Mouse (Mus musculus): Measurements from ENCODE around the gene Spint5. TPM values are rescaled to one million over a fixed set of nuclear protein-coding genes. Genes with fewer than 3 reads are reported as not detected.

Spint5 gene
- total and polyA plus RNA-seq, 3 experiments: 1.4 TPM; not detected in 2

GRCm38 (mm10) chr2:164735446-164735845 lies 20.3 kb downstream of the Spint5 start:
- no peaks in the 10 kb centered on the region for H3K79me2 ChIP-seq (replicated peaks; ENCODE audit: control insufficient read depth, extremely low read depth, insufficient read depth, poor library complexity, severe bottlenecking)
- H3K4me3 ChIP-seq (replicated peaks in 1 of 3; ENCODE audit: low read depth in 2 of 3, low read length in 2 of 3, poor library complexity in 1 of 3): no peak overlapping the region
- in situ Hi-C loops (cut with MboI; ENCODE audit: low pct_ligation_motif_present, low pct_unique_long_range_greater_than_20kb, low sequenced_read_pairs) (loop anchor here (25.0 kb wide), 1 partner anchor 323 kb away; the partner anchor contains the start of genes Matn4 and Rbpjl), dilution Hi-C loops (cut with MboI; ENCODE audit: extremely low pct_ligation_motif_present, extremely low pct_unique_long_range_greater_than_20kb, low sequenced_read_pairs) (no loop called here)
- no peaks in the 10 kb centered on the region for H3K9me3 ChIP-seq (replicated peaks; ENCODE audit: low read length)
- H3K9ac ChIP-seq (ENCODE audit: insufficient read depth, low read depth): no peak overlapping the region
- no peak overlapping the region for H3K4me2 ChIP-seq (ENCODE audit: insufficient read depth, low read depth, poor library complexity, severe bottlenecking)
- H3K4me1 ChIP-seq (ENCODE audit: control insufficient read depth in 1 of 2, insufficient read depth in 2 of 2): no peaks in the 10 kb centered on the region
- H3K36me3 ChIP-seq (replicated peaks in 1 of 2; ENCODE audit: control insufficient read depth in 1 of 2, insufficient read depth in 1 of 2, low read length in 1 of 2): no peaks in the 10 kb centered on the region
- DNase-seq (ENCODE audit: extremely low read depth): no peak
- peaks cover 90% of the 10 kb centered on the region for H3K27me3 ChIP-seq (replicated peaks)
- TF ChIP-seq MAZ (IDR thresholded peaks at IDR 0.05; ENCODE audit: low read depth, low read length) (no peak), HCFC1 (IDR thresholded peaks at IDR 0.05; ENCODE audit: low read depth, low read length) (no peak), NRF1 (IDR thresholded peaks at IDR 0.05; ENCODE audit: low read depth, low read length) (no peak), SIN3A (IDR thresholded peaks at IDR 0.05; ENCODE audit: low read length) (no peak), KAT2A (IDR thresholded peaks at IDR 0.05; ENCODE audit: insufficient replicate concordance, low read length) (no peak), RCOR1 (conservative IDR thresholded peaks at IDR 0.05; ENCODE audit: low read depth, low read length) (no peak), CHD1 (IDR thresholded peaks at IDR 0.05; ENCODE audit: low read depth, low read length) (no peak), MAFK (IDR thresholded peaks at IDR 0.05; ENCODE audit: insufficient replicate concordance, low read length) (no peak), JUN (IDR thresholded peaks at IDR 0.05; ENCODE audit: insufficient read depth, low read depth, low read length) (no peak), ZMIZ1 (IDR thresholded peaks at IDR 0.05; ENCODE audit: low read depth, low read length) (no peak), EP300 (IDR thresholded peaks at IDR 0.05; ENCODE audit: low read length) (no peak), ZC3H11A (IDR thresholded peaks at IDR 0.05; ENCODE audit: low read depth, low read length) (no peak), UBTF (IDR thresholded peaks at IDR 0.05; ENCODE audit: low read depth, low read length) (no peak), RAD21 (IDR thresholded peaks at IDR 0.05; ENCODE audit: low read depth, low read length) (no peak), TBP (conservative IDR thresholded peaks at IDR 0.05; ENCODE audit: low read depth, low read length) (no peak), ZNF384 (IDR thresholded peaks at IDR 0.05; ENCODE audit: low read depth, low read length) (no peak), ELF1 (IDR thresholded peaks at IDR 0.05; ENCODE audit: low read depth, low read length) (no peak)
- H3K27ac ChIP-seq (ENCODE audit: insufficient read depth, low read depth): no peak overlapping the region

GRCm38 (mm10) chr2:164737377-164738090 lies 22.4 kb downstream of the Spint5 start:
- dilution Hi-C loops (cut with MboI; ENCODE audit: extremely low pct_ligation_motif_present, extremely low pct_unique_long_range_greater_than_20kb, low sequenced_read_pairs): no loop called here
- Histone ChIP-seq H3K9ac (ENCODE audit: insufficient read depth, low read depth) (no peak overlapping the region), H3K4me3 (replicated peaks in 1 of 3; ENCODE audit: low read depth in 2 of 3, low read length in 2 of 3, poor library complexity in 1 of 3) (no peak overlapping the region), H3K9me3 (replicated peaks; ENCODE audit: low read length) (no peaks in the 10 kb centered on the region), H3K36me3 (replicated peaks in 1 of 2; ENCODE audit: control insufficient read depth in 1 of 2, insufficient read depth in 1 of 2, low read length in 1 of 2) (no peaks in the 10 kb centered on the region), H3K27me3 (replicated peaks) (peaks cover 90% of the 10 kb centered on the region), H3K4me2 (ENCODE audit: insufficient read depth, low read depth, poor library complexity, severe bottlenecking) (no peak overlapping the region), H3K79me2 (replicated peaks; ENCODE audit: control insufficient read depth, extremely low read depth, insufficient read depth, poor library complexity, severe bottlenecking) (no peaks in the 10 kb centered on the region), H3K27ac (ENCODE audit: insufficient read depth, low read depth) (no peak overlapping the region), H3K4me1 (ENCODE audit: control insufficient read depth in 1 of 2, insufficient read depth in 2 of 2) (no peaks in the 10 kb centered on the region)
- in situ Hi-C loops (cut with MboI; ENCODE audit: low pct_ligation_motif_present, low pct_unique_long_range_greater_than_20kb, low sequenced_read_pairs): loop anchor here (25.0 kb wide), 1 partner anchor 325 kb away; the partner anchor contains the start of genes Matn4 and Rbpjl
- TF ChIP-seq ETS1 (conservative IDR thresholded peaks at IDR 0.05; ENCODE audit: low read depth, low read length) (no peak), ZC3H11A (IDR thresholded peaks at IDR 0.05; ENCODE audit: low read depth, low read length) (no peak), MXI1 (IDR thresholded peaks at IDR 0.05; ENCODE audit: low read depth, low read length) (no peak), USF2 (conservative IDR thresholded peaks at IDR 0.05; ENCODE audit: low read depth, low read length) (no peak), CHD2 (IDR thresholded peaks at IDR 0.05; ENCODE audit: low read length) (no peak), JUN (IDR thresholded peaks at IDR 0.05; ENCODE audit: insufficient read depth, low read depth, low read length) (no peak), CHD1 (IDR thresholded peaks at IDR 0.05; ENCODE audit: low read depth, low read length) (no peak), SIN3A (IDR thresholded peaks at IDR 0.05; ENCODE audit: low read length) (no peak), KAT2A (IDR thresholded peaks at IDR 0.05; ENCODE audit: insufficient replicate concordance, low read length) (no peak), UBTF (IDR thresholded peaks at IDR 0.05; ENCODE audit: low read depth, low read length) (no peak), SMC3 (IDR thresholded peaks at IDR 0.05; ENCODE audit: low read depth, low read length) (no peak), RAD21 (IDR thresholded peaks at IDR 0.05; ENCODE audit: low read depth, low read length) (no peak), MAFK (IDR thresholded peaks at IDR 0.05; ENCODE audit: insufficient replicate concordance, low read length) (no peak), MAZ (IDR thresholded peaks at IDR 0.05; ENCODE audit: low read depth, low read length) (no peak), TBP (conservative IDR thresholded peaks at IDR 0.05; ENCODE audit: low read depth, low read length) (no peak), MAX (IDR thresholded peaks at IDR 0.05; ENCODE audit: low read length) (no peak), POLR2A (IDR thresholded peaks at IDR 0.05; ENCODE audit: low read depth, low read length) (no peak), NRF1 (IDR thresholded peaks at IDR 0.05; ENCODE audit: low read depth, low read length) (no peak), IRF4 (IDR thresholded peaks at IDR 0.05; ENCODE audit: low read depth, low read length) (no peak)
- no peak for DNase-seq (ENCODE audit: extremely low read depth)
